Mouse (Mus musculus): ENCODE measurements around the gene Ccdc120.

DNA sequence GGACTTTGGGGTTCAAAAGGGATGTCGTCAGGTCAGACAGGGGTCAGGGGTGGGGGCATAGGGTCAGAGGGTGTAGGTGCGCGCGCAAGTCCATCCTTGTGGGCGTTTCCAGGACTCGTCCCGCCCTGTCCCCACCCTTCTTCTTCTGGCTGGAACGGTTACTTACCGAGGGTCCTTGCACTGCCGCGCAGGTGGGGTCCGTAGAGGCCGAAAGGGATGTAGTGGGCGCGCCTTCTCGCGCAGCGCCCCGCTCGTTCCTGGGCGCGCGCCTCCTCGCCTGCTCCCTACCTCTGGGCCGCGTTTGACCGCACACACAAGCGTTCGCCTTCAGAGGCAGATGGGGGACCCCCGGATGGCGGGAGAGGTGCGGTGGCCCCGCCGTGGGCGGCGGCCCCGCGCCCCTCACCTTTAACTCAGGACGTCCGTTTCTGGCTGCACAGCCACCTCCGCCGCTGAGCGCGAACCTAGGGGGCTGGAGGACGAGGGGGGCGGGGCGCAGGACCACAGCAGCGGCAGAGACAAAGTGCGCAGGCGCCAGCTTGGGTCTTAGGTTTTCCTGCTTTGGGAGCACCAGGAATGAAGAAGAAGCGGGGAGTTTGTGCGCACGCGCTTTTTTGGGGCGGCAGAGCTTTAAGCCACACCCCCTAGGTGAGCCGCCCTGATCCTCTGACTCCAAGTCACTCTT is at the start of gene Ccdc120:
- TF ChIP-seq CTCF (IDR thresholded peaks at IDR 0.05; ENCODE audit: low read depth) (no peak), EP300 (IDR thresholded peaks at IDR 0.05; ENCODE audit: low read depth) (no peak)
